Mouse (Mus musculus): ENCODE measurements around the gene Acsbg2. TPM values are rescaled to one million over a fixed set of nuclear protein-coding genes. Genes with fewer than 3 reads are reported as not detected.

Acsbg2 gene
- polyA plus RNA-seq, 1 experiment: 0.11 TPM

DNA sequence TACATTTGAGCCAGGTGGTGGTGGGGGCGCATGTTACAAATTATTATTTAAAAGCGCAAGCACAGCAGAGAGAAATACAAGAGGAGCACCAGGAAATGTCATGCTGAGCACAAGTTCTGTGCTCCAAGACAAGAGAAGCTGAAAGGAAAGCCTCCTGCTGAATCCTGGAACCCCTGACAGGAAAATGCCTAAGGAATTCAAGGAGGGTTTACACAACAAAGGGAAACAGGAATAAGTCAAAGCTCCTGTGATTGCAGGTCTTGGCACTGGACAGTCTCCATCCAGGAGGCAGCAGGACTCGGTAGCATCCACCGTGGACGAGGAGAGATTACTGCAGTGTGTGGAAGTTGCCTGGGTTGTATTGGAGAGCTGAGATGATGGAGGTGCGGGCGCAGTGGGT lies 8.2 kb downstream of the Acsbg2 start:
- Histone ChIP-seq H3K36me3 (ENCODE audit: control insufficient read depth, insufficient read depth, low read length) (no peaks in the 10 kb centered on the region), H3K27ac (ENCODE audit: control insufficient read depth, insufficient read depth, low read length) (no peak overlapping the region), H3K4me3 (ENCODE audit: control insufficient read depth, insufficient read depth, low read length) (no peak overlapping the region), H3K4me1 (replicated peaks; ENCODE audit: control insufficient read depth, insufficient read depth, low read length) (peaks cover 2% of the 10 kb centered on the region; the same call in 1 of the 2 replicates), H3K27me3 (ENCODE audit: control insufficient read depth, insufficient read depth, low read length) (no peaks in the 10 kb centered on the region)
- WGBS: 97% methylated on average over 7 of the region's 7 CpGs
- no peak for TF ChIP-seq CTCF (IDR thresholded peaks at IDR 0.05; ENCODE audit: borderline replicate concordance, control insufficient read depth, extremely low read depth, insufficient read depth, low read length, poor library complexity)
- no peak for TF ChIP-seq POLR2A (IDR thresholded peaks at IDR 0.05; ENCODE audit: control insufficient read depth, extremely low read depth, insufficient read depth, low read length, poor library complexity)
- DNase-seq: no peak

DNA sequence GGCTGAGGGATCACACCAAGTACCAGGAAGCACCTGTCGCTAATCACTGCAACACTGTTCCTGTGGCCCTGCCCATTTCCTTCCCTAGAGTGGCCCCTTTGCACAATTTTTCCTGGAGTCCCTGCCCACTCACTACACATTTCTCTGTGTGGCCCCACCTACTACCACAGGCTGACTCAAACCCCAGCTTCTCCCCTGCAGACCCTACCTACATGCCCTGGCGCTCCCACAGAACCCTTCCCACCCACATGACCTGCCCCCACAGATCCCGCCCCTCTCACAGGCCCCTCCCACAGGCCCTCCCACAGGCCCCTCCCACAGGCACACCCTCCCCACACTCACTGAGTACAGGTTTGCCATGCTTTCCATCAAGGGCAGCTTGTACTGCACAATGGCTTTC lies 13.1 kb downstream of the Acsbg2 start:
- H3K27me3 ChIP-seq (ENCODE audit: control insufficient read depth, insufficient read depth, low read length): no peaks in the 10 kb centered on the region
- no peak for DNase-seq
- peaks cover 3% of the 10 kb centered on the region; the same call in 1 of the 2 replicates for H3K4me1 ChIP-seq (replicated peaks; ENCODE audit: control insufficient read depth, insufficient read depth, low read length)
- H3K36me3 ChIP-seq (ENCODE audit: control insufficient read depth, insufficient read depth, low read length): no peaks in the 10 kb centered on the region
- H3K27ac ChIP-seq (ENCODE audit: control insufficient read depth, insufficient read depth, low read length): no peak overlapping the region
- WGBS: 12% methylated on average over 3 of the region's 3 CpGs
- TF ChIP-seq CTCF (IDR thresholded peaks at IDR 0.05; ENCODE audit: borderline replicate concordance, control insufficient read depth, extremely low read depth, insufficient read depth, low read length, poor library complexity) (no peak), POLR2A (IDR thresholded peaks at IDR 0.05; ENCODE audit: control insufficient read depth, extremely low read depth, insufficient read depth, low read length, poor library complexity) (no peak)
- no peak overlapping the region for H3K4me3 ChIP-seq (ENCODE audit: control insufficient read depth, insufficient read depth, low read length)

DNA sequence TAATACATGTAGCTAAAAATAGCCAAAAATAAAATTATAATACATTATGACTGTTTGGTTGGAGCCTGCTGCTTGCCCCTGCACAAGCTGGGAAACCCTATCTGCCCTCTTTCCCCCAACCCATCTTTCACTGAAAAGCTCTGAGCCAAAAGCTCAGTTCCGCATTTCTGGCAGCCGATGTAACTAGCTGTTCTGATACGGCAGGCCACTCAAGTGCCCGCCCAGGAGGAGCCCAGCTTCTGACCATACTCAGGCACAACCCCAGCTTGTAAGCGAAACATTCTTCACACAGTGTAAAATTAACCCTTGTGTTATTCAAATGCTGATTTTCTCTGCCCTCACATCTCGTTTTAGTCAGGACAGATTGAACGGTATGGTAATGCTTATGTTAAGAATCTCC lies 15.3 kb downstream of the Acsbg2 start:
- Histone ChIP-seq H3K36me3 (ENCODE audit: control insufficient read depth, insufficient read depth, low read length) (no peaks in the 10 kb centered on the region), H3K4me1 (replicated peaks; ENCODE audit: control insufficient read depth, insufficient read depth, low read length) (peaks cover 6% of the 10 kb centered on the region; the same call in 1 of the 2 replicates), H3K4me3 (ENCODE audit: control insufficient read depth, insufficient read depth, low read length) (no peak overlapping the region), H3K27me3 (ENCODE audit: control insufficient read depth, insufficient read depth, low read length) (no peaks in the 10 kb centered on the region), H3K27ac (ENCODE audit: control insufficient read depth, insufficient read depth, low read length) (no peak overlapping the region)
- DNase-seq: no peak
- 25% methylated on average over 7 of the region's 7 CpGs for WGBS
- TF ChIP-seq CTCF (IDR thresholded peaks at IDR 0.05; ENCODE audit: borderline replicate concordance, control insufficient read depth, extremely low read depth, insufficient read depth, low read length, poor library complexity) (no peak), POLR2A (IDR thresholded peaks at IDR 0.05; ENCODE audit: control insufficient read depth, extremely low read depth, insufficient read depth, low read length, poor library complexity) (no peak)

DNA sequence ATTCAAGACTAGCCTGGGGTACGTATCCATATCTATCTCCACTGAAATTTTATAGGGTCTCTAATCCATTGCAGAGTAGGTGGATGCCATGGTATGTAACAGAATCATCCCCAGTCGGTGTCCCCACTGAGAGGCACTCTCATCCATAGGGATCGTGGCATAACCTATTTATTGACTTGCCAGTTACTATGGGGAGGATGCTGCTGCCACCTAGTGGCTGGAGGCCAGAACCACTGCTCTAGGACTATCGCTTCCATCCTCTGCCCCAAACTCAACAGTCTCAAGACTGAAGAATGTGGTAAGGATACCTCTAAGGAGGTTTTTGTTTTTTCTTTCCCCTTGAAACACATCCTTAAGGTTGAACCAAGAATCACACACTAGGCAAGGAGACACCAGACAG lies 16.0 kb downstream of the Acsbg2 start:
- peak; percentile 72 for DNase-seq
- no peaks in the 10 kb centered on the region for H3K36me3 ChIP-seq (ENCODE audit: control insufficient read depth, insufficient read depth, low read length)
- WGBS: 48% methylated on average over 4 of the region's 4 CpGs
- H3K4me3 ChIP-seq (ENCODE audit: control insufficient read depth, insufficient read depth, low read length): no peak overlapping the region
- peaks cover 6% of the 10 kb centered on the region; the same call in 1 of the 2 replicates for H3K4me1 ChIP-seq (replicated peaks; ENCODE audit: control insufficient read depth, insufficient read depth, low read length)
- H3K27me3 ChIP-seq (ENCODE audit: control insufficient read depth, insufficient read depth, low read length): no peaks in the 10 kb centered on the region
- TF ChIP-seq CTCF (IDR thresholded peaks at IDR 0.05; ENCODE audit: borderline replicate concordance, control insufficient read depth, extremely low read depth, insufficient read depth, low read length, poor library complexity): peak; percentile 23; the same call in 1 of the 2 replicates
- no peak for TF ChIP-seq POLR2A (IDR thresholded peaks at IDR 0.05; ENCODE audit: control insufficient read depth, extremely low read depth, insufficient read depth, low read length, poor library complexity)
- H3K27ac ChIP-seq (ENCODE audit: control insufficient read depth, insufficient read depth, low read length): no peak overlapping the region

DNA sequence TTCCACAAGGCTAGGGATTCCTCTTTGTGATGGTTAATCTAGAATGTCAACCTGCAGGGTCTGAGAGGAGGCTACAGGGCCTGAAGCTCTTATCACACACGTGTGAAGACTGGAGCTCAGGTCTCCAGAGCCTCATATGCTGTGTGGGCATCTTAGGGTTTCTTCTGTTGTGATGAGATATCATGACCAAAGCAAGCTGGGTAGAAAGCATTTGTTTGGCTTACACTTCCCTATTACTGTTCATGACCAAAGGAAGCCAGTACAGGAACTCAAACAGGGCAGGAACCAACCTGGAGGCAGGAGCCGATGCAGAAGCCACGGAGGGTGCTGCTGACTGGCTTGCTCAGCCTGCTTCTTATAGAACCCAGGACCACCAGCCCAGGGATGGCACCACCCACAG lies 18.8 kb downstream of the Acsbg2 start:
- no peaks in the 10 kb centered on the region for H3K27me3 ChIP-seq (ENCODE audit: control insufficient read depth, insufficient read depth, low read length)
- no peak for TF ChIP-seq POLR2A (IDR thresholded peaks at IDR 0.05; ENCODE audit: control insufficient read depth, extremely low read depth, insufficient read depth, low read length, poor library complexity)
- no peak for TF ChIP-seq CTCF (IDR thresholded peaks at IDR 0.05; ENCODE audit: borderline replicate concordance, control insufficient read depth, extremely low read depth, insufficient read depth, low read length, poor library complexity)

DNA sequence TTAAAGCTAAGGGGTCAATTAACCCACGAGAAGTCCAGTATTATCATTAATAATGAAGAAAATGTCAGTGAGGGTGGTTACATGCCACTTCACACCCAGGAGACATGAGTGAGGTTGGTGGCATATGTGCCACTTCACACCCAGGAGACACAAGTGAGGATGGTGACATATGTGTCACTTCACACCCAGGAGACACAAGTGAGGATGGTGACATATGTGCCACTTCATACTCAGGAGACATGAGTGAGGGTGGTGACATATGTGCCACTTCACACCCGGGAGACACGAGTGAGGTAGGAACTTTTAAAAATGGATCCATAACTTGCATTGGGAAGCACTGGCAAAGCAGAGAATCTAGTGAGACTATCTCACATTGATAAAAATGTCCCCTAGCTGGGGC lies 23.1 kb downstream of the Acsbg2 start:
- no peak for TF ChIP-seq POLR2A (IDR thresholded peaks at IDR 0.05; ENCODE audit: control insufficient read depth, extremely low read depth, insufficient read depth, low read length, poor library complexity)
- TF ChIP-seq CTCF (IDR thresholded peaks at IDR 0.05; ENCODE audit: borderline replicate concordance, control insufficient read depth, extremely low read depth, insufficient read depth, low read length, poor library complexity): no peak
- Histone ChIP-seq H3K27ac (ENCODE audit: control insufficient read depth, insufficient read depth, low read length) (no peak overlapping the region), H3K27me3 (ENCODE audit: control insufficient read depth, insufficient read depth, low read length) (no peaks in the 10 kb centered on the region), H3K4me3 (ENCODE audit: control insufficient read depth, insufficient read depth, low read length) (no peak overlapping the region), H3K36me3 (ENCODE audit: control insufficient read depth, insufficient read depth, low read length) (no peaks in the 10 kb centered on the region), H3K4me1 (replicated peaks; ENCODE audit: control insufficient read depth, insufficient read depth, low read length) (peaks cover 9% of the 10 kb centered on the region; the same call in 1 of the 2 replicates)
- DNase-seq: no peak
- WGBS: 89% methylated on average over 3 of the region's 3 CpGs

More for the DNA sequence above, 18.8 kb downstream of the Acsbg2 start:
- Histone ChIP-seq H3K4me3 (ENCODE audit: control insufficient read depth, insufficient read depth, low read length) (no peak overlapping the region), H3K4me1 (replicated peaks; ENCODE audit: control insufficient read depth, insufficient read depth, low read length) (0 out of 2 replicates have a peak, but pooled peaks cover 3% of the 10 kb centered on the region), H3K36me3 (ENCODE audit: control insufficient read depth, insufficient read depth, low read length) (no peaks in the 10 kb centered on the region), H3K27ac (ENCODE audit: control insufficient read depth, insufficient read depth, low read length) (no peak overlapping the region)
- DNase-seq: no peak
- WGBS: 55% methylated on average over 3 of the region's 3 CpGs

DNA sequence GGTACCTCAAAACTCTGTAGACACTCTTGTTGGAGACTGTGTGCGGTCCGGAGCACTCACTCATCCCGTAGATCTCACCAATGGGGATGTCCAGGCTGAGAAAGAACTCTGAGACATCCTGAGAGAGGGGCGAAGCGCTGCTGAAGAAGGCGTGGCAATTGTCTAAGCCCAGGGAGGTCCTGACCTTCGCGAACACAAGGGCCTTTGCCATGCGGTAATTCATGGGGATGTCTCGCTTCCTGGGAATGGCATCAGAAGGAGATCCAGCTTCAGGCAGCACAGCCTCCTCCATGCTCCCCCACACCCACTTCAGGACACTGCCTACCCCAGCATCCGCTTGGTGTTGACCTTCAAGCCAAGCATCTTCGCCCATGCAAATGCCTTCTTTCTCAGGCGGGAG lies 24.5 kb downstream of the Acsbg2 start:
- no peak for TF ChIP-seq CTCF (IDR thresholded peaks at IDR 0.05; ENCODE audit: borderline replicate concordance, control insufficient read depth, extremely low read depth, insufficient read depth, low read length, poor library complexity)
- TF ChIP-seq POLR2A (IDR thresholded peaks at IDR 0.05; ENCODE audit: control insufficient read depth, extremely low read depth, insufficient read depth, low read length, poor library complexity): no peak
- H3K4me1 ChIP-seq (replicated peaks; ENCODE audit: control insufficient read depth, insufficient read depth, low read length): peaks cover 5% of the 10 kb centered on the region; the same call in 1 of the 2 replicates

More for the DNA sequence above, 24.5 kb downstream of the Acsbg2 start:
- Histone ChIP-seq H3K27me3 (ENCODE audit: control insufficient read depth, insufficient read depth, low read length) (no peaks in the 10 kb centered on the region), H3K27ac (ENCODE audit: control insufficient read depth, insufficient read depth, low read length) (no peak overlapping the region), H3K36me3 (ENCODE audit: control insufficient read depth, insufficient read depth, low read length) (no peaks in the 10 kb centered on the region), H3K4me3 (ENCODE audit: control insufficient read depth, insufficient read depth, low read length) (no peak overlapping the region)
- 96% methylated on average over 13 of the region's 13 CpGs for WGBS
- no peak for DNase-seq
